Mouse (Mus musculus): Measurements from ENCODE around the gene Plekhj1. TPM values are rescaled to one million over a fixed set of nuclear protein-coding genes. Genes with fewer than 3 reads are reported as not detected.
A peak's percentile ranks its signal among the peaks of the same experiment; 100 is the strongest.

Gene Plekhj1
- polyA plus RNA-seq, 1 experiment from 2014 or later, result 146 TPM

DNA sequence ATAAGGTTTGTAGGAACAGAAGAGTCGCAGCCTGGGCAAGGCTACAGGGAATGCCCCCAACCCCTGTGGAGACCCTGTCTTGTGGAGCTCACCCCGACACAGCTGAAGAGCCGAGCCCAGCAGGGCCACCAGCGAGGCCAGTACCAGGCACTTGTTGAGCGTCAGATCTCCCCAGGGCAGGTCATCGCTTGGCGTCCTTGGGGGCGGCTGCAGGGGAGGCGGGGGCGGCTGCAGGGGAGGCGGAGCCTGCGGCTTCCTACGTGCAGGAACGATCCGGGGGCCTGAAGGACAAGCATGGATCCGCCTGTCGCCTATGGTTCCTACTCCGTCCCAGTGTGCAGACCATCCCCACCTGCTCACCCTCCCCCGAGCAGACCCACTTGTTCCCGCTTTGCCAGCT is 11.7 kb upstream of the Plekhj1 start:
- Histone ChIP-seq H3K27ac (replicated peaks) (no peak overlapping the region), H3K4me2 (peak overlapping the region; percentile 25; the same call in 1 of the 2 replicates), H3K4me1 (peaks cover 37% of the 10 kb centered on the region), H3K36me3 (peaks cover 3% of the 10 kb centered on the region), H3K4me3 (replicated peaks) (0 out of 2 replicates have a peak overlapping the region, but pooled peaks have one; percentile 4), H3K9me3 (replicated peaks) (no peaks in the 10 kb centered on the region), H3K27me3 (replicated peaks) (peaks cover 27% of the 10 kb centered on the region), H3K9ac (replicated peaks) (no peak overlapping the region)
- no peak for ATAC-seq (ENCODE audit: low FRiP score)
- 6% methylated on average over 18 of the region's 20 CpGs for WGBS

DNA sequence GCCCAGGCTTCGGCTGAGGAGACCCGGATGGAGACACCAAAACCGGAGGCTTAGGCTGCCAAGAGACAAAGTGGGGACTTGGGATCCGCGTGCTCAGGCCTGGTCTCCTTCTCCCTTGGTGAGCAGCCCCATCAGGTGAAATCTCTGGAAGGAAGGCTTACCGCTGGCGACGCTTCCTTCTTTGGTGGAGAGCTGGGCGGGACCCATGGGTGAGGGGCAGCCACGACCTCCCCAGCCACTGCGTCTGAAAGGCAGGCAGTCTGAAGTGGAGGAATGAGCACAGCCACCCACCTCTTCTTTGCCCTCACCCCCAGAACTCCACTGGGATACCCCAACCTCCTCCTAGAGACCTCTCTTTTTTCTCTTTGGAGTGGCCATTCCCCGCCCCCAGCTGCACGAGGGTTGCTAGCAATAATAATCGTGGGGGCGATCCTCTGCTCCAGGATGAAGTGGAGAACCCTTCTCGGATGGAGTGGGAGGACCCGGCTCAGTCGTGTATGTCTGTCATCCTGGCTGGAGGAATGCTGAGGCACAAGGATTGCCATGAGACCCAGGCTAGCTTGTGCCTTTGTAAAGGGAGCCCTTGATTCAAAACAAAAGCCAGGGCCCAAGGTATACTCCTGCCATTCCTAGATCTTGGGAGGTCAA is 10.7 kb upstream of the Plekhj1 start:
- peaks cover 13% of the 10 kb centered on the region for H3K36me3 ChIP-seq
- peak overlapping the region; percentile 98 for H3K4me2 ChIP-seq
- whole genome bisulfite sequencing, result 8% methylated on average over 18 of the region's 18 CpGs
- no peak for ATAC-seq (ENCODE audit: low FRiP score)
- no peaks in the 10 kb centered on the region for H3K9me3 ChIP-seq (replicated peaks)
- H3K4me3 ChIP-seq (replicated peaks), result peak overlapping the region; percentile 14
- H3K27ac ChIP-seq (replicated peaks), result no peak overlapping the region
- peaks cover 27% of the 10 kb centered on the region for H3K27me3 ChIP-seq (replicated peaks)
- peaks cover 37% of the 10 kb centered on the region for H3K4me1 ChIP-seq
- H3K9ac ChIP-seq (replicated peaks), result peak overlapping the region; percentile 40

GRCm38 (mm10) chr10:80808099-80808984 is 9.9 kb upstream of the Plekhj1 start:
- 19% methylated on average over 39 of the region's 40 CpGs for WGBS
- Histone ChIP-seq H3K27me3 (replicated peaks) (peaks cover 27% of the 10 kb centered on the region), H3K4me2 (peak overlapping the region; percentile 98), H3K9me3 (replicated peaks) (no peaks in the 10 kb centered on the region), H3K9ac (replicated peaks) (peak overlapping the region; percentile 40), H3K27ac (replicated peaks) (no peak overlapping the region), H3K36me3 (peaks cover 20% of the 10 kb centered on the region), H3K4me3 (replicated peaks) (peak overlapping the region; percentile 51), H3K4me1 (peaks cover 37% of the 10 kb centered on the region)
- ATAC-seq (ENCODE audit: low FRiP score), result no peak

DNA sequence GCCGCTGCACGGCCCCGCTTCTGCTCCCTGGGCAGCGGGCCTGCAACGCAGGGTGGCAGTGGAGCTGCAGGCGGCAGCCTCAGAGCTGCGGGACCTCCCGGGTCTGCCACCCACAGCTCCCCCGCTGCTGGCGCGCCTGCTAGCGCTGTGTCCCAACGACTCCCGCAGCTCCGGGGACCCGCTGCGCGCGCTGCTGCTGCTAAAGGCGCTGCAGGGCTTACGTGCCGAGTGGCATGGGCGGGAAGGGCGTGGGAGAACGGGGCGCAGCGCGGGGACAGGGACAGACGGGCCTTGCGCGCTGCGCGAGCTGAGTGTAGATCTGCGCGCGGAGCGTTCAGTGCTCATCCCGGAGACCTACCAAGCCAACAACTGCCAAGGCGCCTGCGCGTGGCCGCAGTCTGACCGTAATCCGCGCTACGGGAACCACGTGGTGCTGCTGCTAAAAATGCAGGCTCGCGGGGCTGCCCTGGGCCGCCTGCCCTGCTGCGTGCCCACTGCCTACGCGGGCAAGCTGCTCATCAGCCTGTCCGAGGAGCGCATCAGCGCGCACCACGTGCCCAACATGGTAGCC is 8.7 kb upstream of the Plekhj1 start:
- no peaks in the 10 kb centered on the region for H3K9me3 ChIP-seq (replicated peaks)
- peak overlapping the region; percentile 98 for H3K4me2 ChIP-seq
- peak overlapping the region; percentile 93 for H3K27ac ChIP-seq (replicated peaks)
- peak overlapping the region; percentile 51 for H3K4me3 ChIP-seq (replicated peaks)
- peak; percentile 88 for ATAC-seq (ENCODE audit: low FRiP score)
- H3K27me3 ChIP-seq (replicated peaks), result peaks cover 20% of the 10 kb centered on the region
- 2% methylated on average over 56 of the region's 58 CpGs for WGBS
- peak overlapping the region; percentile 78 for H3K9ac ChIP-seq (replicated peaks)
- peaks cover 32% of the 10 kb centered on the region for H3K36me3 ChIP-seq
- H3K4me1 ChIP-seq, result peaks cover 37% of the 10 kb centered on the region

- Histone ChIP-seq H3K36me3 (peaks cover 39% of the 10 kb centered on the region), H3K27ac (replicated peaks) (peak overlapping the region; percentile 93), H3K9me3 (replicated peaks) (no peaks in the 10 kb centered on the region), H3K4me2 (peak overlapping the region; percentile 98), H3K27me3 (replicated peaks) (peaks cover 19% of the 10 kb centered on the region), H3K9ac (replicated peaks) (peak overlapping the region; percentile 78), H3K4me3 (replicated peaks) (peak overlapping the region; percentile 51), H3K4me1 (peaks cover 37% of the 10 kb centered on the region)
- ATAC-seq (ENCODE audit: low FRiP score), result peak; percentile 1; the same call in 1 of the 2 replicates
- 34% methylated on average over 34 of the region's 34 CpGs for WGBS
These were observed 8.1 kb upstream of the Plekhj1 start for GRCm38 (mm10) chr10:80806341-80807056.

DNA sequence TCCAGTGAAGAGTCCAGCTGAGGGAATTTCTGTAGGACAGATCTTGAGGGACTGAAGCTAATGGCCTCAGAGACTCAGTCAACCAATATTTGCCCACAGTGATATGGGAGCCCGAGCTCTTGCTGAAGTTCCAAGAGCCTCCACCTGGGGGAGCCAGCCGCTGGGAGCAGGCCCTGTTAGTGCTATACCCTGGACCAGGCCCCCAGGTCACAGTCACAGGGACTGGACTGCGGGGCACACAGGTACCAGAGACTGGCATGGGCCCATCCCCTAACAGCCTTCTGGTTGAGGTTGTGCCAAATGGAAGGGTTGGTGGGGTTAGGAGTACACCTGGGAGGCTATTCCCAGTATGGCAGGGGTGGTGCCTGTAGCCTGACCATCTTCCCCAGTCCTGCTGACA is 7.5 kb upstream of the Plekhj1 start:
- Histone ChIP-seq H3K9me3 (replicated peaks) (no peaks in the 10 kb centered on the region), H3K27me3 (replicated peaks) (peaks cover 19% of the 10 kb centered on the region), H3K4me1 (peaks cover 39% of the 10 kb centered on the region), H3K36me3 (peaks cover 44% of the 10 kb centered on the region), H3K9ac (replicated peaks) (peak overlapping the region; percentile 14; the same call in 1 of the 2 replicates), H3K4me2 (peak overlapping the region; percentile 98; the same call in 1 of the 2 replicates), H3K4me3 (replicated peaks) (no peak overlapping the region; the same call in 1 of the 2 replicates), H3K27ac (replicated peaks) (peak overlapping the region; percentile 93; the same call in 1 of the 2 replicates)
- ATAC-seq (ENCODE audit: low FRiP score), result peak; percentile 12; the same call in 1 of the 2 replicates
- WGBS, result 17% methylated on average over 3 of the region's 3 CpGs

GRCm38 (mm10) chr10:80805322-80805721 is 6.9 kb upstream of the Plekhj1 start:
- H3K4me1 ChIP-seq, result peaks cover 44% of the 10 kb centered on the region
- 82% methylated on average over 5 of the region's 5 CpGs for WGBS
- no peak for ATAC-seq (ENCODE audit: low FRiP score)

DNA sequence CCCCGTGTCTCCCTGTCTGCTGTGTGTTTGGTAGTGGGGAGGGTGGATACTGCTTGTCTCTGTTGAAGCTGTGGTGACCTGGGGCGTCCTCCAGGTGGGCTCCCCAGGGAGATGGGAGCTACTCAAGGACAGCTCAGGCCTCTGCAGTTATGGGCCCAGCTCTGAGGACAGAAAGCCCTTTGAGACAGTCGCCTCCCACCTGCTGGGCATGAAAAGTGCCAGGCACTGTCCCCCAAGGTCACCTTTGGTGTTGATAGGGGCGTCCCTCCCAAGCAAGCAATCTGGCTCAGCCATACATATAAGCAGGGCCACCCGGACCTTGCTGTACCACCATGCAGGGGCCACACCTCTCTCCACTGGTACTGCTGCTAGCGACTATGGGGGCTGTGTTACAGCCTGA is 6.5 kb upstream of the Plekhj1 start, which contains the start of gene Amh:
Gene Amh (plus strand): TSS at position 328 of the 400 bp plus-strand sequence.
- Histone ChIP-seq H3K4me2 (peak within 1 kb of the TSS; percentile 98; the same call in 1 of the 2 replicates), H3K9ac (replicated peaks) (peak within 1 kb of the TSS; percentile 14; the same call in 1 of the 2 replicates), H3K36me3 (peaks cover 44% of the 10 kb centered on the region), H3K27me3 (replicated peaks) (peaks cover 12% of the 10 kb centered on the region), H3K9me3 (replicated peaks) (no peaks in the 10 kb centered on the region), H3K27ac (replicated peaks) (no peak within 1 kb of the TSS), H3K4me3 (replicated peaks) (no peak within 1 kb of the TSS), H3K4me1 (peaks cover 48% of the 10 kb centered on the region)
- WGBS, result 71% methylated on average over 6 of the region's 6 CpGs
- no peak for ATAC-seq (ENCODE audit: low FRiP score)

More at GRCm38 (mm10) chr10:80805322-80805721, 6.9 kb upstream of the Plekhj1 start:
- no peak overlapping the region for H3K4me3 ChIP-seq (replicated peaks)
- no peaks in the 10 kb centered on the region for H3K9me3 ChIP-seq (replicated peaks)
- H3K9ac ChIP-seq (replicated peaks), result no peak overlapping the region
- H3K27ac ChIP-seq (replicated peaks), result no peak overlapping the region
- no peak overlapping the region for H3K4me2 ChIP-seq
- peaks cover 44% of the 10 kb centered on the region for H3K36me3 ChIP-seq
- peaks cover 15% of the 10 kb centered on the region for H3K27me3 ChIP-seq (replicated peaks)

DNA sequence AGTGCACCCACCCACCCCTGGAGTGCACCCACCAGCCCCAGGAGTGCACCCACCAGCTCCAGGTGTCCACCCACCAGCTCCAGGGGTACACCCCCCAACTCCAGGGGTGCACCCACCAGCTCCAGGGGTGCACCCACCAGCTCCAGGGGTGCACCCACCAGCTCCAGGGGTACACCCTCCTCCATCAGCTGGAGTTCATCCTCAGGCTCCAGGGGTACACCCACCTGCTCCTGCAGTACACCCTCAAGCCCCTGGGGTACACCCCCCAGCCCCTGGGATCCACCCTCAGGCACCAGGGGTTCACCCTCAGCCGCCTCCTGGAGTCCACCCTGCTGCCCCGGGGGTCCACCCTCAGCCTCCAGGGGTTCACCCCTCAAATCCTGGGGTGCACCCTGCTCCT is 5.9 kb upstream of the Plekhj1 start:
- peaks cover 7% of the 10 kb centered on the region for H3K27me3 ChIP-seq (replicated peaks)
- 92% methylated on average over 2 of the region's 2 CpGs for WGBS
- no peak overlapping the region for H3K4me2 ChIP-seq
- H3K9me3 ChIP-seq (replicated peaks), result no peaks in the 10 kb centered on the region
- H3K9ac ChIP-seq (replicated peaks), result no peak overlapping the region
- peaks cover 44% of the 10 kb centered on the region for H3K36me3 ChIP-seq
- no peak overlapping the region for H3K27ac ChIP-seq (replicated peaks)
- ATAC-seq (ENCODE audit: low FRiP score), result no peak
- H3K4me3 ChIP-seq (replicated peaks), result no peak overlapping the region
- peaks cover 53% of the 10 kb centered on the region for H3K4me1 ChIP-seq

DNA sequence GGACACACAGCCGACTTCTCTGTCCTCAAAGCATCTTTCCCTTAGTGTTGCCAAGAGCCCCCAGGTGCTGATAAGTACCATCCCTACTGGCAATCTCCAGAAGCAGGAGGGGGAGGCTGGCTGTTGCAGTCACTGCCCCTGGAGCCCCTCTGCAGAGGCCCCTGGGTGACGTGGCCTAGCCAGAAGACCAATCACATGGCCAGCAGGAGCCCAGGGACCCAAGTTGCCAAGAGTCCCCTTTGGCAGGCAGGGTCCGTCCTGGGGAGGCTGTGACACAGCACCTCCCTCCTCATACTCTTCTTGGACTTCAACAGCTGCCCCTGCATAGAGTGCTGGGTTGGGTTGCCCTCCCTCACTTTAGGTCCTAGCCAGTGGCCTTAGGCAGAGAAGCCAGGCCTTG is 4.6 kb upstream of the Plekhj1 start:
- peaks cover 43% of the 10 kb centered on the region for H3K4me1 ChIP-seq
- H3K9ac ChIP-seq (replicated peaks), result no peak overlapping the region
- WGBS, result 91% methylated on average over 3 of the region's 3 CpGs
- no peaks in the 10 kb centered on the region for H3K27me3 ChIP-seq (replicated peaks)
- H3K9me3 ChIP-seq (replicated peaks), result no peaks in the 10 kb centered on the region
- no peak overlapping the region for H3K27ac ChIP-seq (replicated peaks)
- H3K4me2 ChIP-seq, result no peak overlapping the region
- H3K36me3 ChIP-seq, result peaks cover 44% of the 10 kb centered on the region
- no peak overlapping the region for H3K4me3 ChIP-seq (replicated peaks)
- no peak for ATAC-seq (ENCODE audit: low FRiP score)

Data from neural tube, embryonic 15.5 days (tissue).